Mouse (Mus musculus) heart, postnatal 36 days (tissue): ENCODE data around the gene Slc51a. TPM values are rescaled to one million over a fixed set of nuclear protein-coding genes. Genes with fewer than 3 reads are reported as not detected.

Experiments
- DNase-seq, 2 experiments: peaks; one replicate each; pipeline ENCODE4 v3.0.0; 2021 to 2022
- intact Hi-C: fragments of 180-260 bp; cut with DNase I; formaldehyde crosslinking; loops from one replicate; pipeline ENCODE4 v1.15.1; 2025
- total RNA-seq, 2 experiments: library from RNA; stranded (reverse); gene quantifications; 2 replicates each; pipeline ENCODE4 v1.2.3; 2021

Gene Slc51a
- under 1 TPM; 0.38 to 0.44 TPM for total RNA-seq

- intact Hi-C loops: no loop called here
- DNase-seq: no peak
Measured at GRCm38 (mm10) chr16:32487234-32488111, at the start of gene Slc51a. TSS of gene Slc51a (minus strand) at chr16:32487879.

GRCm38 (mm10) chr16:32535157-32535751, 47.6 kb upstream of the Slc51a start:
- intact Hi-C loops: no loop called here
- DNase-seq: peak in 1 of 2 experiments; percentile 23

GRCm38 (mm10) chr16:32532878-32533826, 45.5 kb upstream of the Slc51a start:
- intact Hi-C loops: no loop called here
- DNase-seq: no peak

GRCm38 (mm10) chr16:32526906-32527305, 39.2 kb upstream of the Slc51a start:
- DNase-seq: no peak
- intact Hi-C loops: loop anchor here (5.0 kb wide), 1 partner anchor 80 kb away; the partner anchor contains the start of gene Tfrc

GRCm38 (mm10) chr16:32524244-32524615, 36.6 kb upstream of the Slc51a start:
- DNase-seq: no peak
- intact Hi-C loops: no loop called here

- DNase-seq: peak; percentile 48 to 65
Measured at GRCm38 (mm10) chr16:32523462-32524243, 36.0 kb upstream of the Slc51a start.

GRCm38 (mm10) chr16:32522578-32523194, 35.0 kb upstream of the Slc51a start:
- intact Hi-C loops: no loop called here
- no peak for DNase-seq

More at GRCm38 (mm10) chr16:32523462-32524243, 36.0 kb upstream of the Slc51a start:
- intact Hi-C loops: no loop called here

GRCm38 (mm10) chr16:32520372-32520748, 32.7 kb upstream of the Slc51a start:
- no peak for DNase-seq

GRCm38 (mm10) chr16:32519656-32520371, 32.1 kb upstream of the Slc51a start:
- intact Hi-C loops: no loop called here
- no peak for DNase-seq

More at GRCm38 (mm10) chr16:32520372-32520748, 32.7 kb upstream of the Slc51a start:
- intact Hi-C loops: no loop called here

- no peak for DNase-seq
- intact Hi-C loops: no loop called here
Measured at GRCm38 (mm10) chr16:32517785-32518481, 30.3 kb upstream of the Slc51a start.

DNA sequence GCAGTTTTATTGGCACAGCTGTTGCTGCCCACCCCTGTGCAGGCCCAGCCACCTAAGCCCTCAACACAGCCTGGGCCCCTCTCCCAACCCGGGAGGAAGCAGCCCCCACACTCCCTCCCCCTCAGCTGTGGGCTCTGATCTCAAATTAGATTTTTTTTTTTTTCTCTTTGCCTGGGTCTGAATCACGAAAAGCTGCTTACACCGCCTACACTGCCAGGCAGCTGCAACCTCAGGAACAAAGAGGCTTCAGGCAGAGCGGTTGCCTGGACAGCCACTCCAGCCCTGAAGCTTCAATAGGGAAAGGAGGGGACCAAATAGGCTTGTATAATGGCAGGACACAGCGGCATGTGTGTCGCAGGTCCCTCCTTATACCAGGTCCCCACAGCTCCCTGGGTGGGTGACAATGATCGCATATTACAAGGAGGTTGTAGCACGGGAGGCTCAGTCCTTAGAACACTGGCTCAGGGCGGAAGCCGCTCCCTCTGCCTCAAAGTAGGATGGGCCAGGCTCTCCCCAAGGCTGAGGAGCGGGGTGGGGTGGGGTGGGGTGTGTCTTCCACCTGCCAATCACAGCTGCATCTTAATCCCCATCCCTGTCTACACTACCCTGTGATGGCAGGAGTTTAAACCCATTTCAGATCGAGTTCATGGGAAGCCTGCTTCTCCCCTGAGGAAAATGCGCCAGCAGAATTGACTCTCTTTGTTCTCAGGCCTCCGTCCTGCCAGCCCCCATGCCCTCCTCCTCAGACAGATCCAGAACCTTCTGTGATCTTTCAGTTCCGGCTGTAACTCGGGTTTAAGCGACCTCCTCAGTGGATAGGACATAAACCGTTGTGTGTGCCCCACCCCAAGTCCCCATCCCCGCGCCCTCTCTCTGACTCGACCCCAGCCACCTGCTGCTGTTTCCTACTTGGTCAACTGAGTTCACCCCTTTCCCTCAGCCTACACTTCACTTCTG, 28.6 kb upstream of the Slc51a start:
- no peak for DNase-seq
- intact Hi-C loops: no loop called here

DNA sequence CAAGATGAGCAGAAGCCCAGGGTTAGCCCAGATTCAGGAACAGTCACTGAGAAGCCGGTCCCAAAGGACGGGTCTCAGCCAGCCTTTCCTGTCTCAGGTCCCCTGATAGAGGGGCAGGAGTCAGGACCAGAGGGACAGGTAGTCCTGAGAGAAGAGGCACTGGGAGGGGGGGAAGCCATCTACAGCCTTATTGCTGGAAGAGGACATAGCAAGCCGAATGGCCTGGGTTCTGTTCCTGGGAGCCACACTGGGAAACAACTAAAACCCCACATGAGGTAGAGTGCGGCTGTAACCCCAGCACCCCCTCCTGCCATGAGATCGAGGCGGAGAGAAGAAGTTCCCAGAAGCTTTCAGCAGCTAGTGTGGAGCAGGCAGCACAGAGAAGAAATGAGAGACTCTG, 26.3 kb upstream of the Slc51a start:
- intact Hi-C loops: no loop called here
- no peak for DNase-seq

DNA sequence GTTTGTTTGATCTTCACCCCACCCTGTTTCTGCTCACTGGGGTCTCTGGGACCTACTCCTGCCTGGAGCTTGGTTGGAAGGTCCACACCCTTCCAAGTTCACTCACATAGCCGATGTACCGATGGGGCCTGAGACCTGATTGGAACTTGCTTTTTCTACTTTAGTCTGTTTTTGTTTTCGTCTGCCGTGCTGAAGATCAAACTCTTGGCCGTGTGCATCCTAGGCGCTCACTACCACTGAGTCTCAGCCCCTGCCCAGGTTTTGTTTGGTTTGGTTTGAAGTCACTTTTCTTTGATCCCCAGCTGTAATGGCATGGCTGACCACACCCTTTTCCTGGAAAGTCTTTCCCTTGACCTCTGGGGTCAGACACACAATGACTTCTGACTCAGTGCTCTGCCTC, 25.7 kb upstream of the Slc51a start:
- intact Hi-C loops: no loop called here
- DNase-seq: no peak

GRCm38 (mm10) chr16:32512921-32513320, 25.2 kb upstream of the Slc51a start:
- intact Hi-C loops: no loop called here
- no peak for DNase-seq

DNA sequence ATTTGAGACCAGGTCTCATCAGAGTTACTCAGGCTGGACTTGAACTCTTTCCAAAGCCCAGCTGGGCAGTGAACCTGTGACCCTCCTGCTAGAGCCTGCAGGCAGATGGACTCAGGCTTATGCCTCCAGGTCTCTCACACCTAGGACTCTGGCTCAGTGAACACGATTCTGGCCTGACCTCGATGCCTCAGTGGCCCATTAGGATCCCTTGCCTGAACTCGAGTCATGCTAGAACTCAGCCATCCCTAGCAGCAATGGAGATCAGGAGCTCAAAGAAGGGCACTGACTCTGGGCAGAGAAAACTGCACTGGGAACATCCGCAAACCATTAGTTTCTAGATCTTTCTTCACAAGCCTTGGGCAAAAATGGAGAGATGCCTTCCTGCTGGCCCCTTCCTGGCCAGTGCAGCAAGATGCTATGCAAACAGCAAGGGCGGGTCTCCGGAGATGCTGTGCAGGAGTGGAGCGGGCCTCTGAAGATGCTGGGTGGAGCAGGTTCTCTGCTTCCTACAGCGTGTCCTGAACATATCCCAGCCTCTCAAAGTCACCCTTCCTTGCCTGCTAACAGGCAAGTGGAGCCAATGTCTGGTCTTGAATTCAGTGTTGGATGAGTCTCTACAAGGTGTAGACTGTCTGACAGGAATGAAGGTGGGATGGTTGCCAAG, 24.3 kb upstream of the Slc51a start:
- no peak for DNase-seq
- intact Hi-C loops: no loop called here

- no peak for DNase-seq
- intact Hi-C loops: no loop called here
Measured at GRCm38 (mm10) chr16:32511338-32511734, 23.7 kb upstream of the Slc51a start.
